Mouse (Mus musculus) liver, adult 2 months (tissue): ENCODE measurements around the gene Rad51b. TPM values are rescaled to one million over a fixed set of nuclear protein-coding genes. Genes with fewer than 3 reads are reported as not detected.

ENCODE experiments used
- DNase-seq: peaks from one replicate; pipeline ENCODE4 v3.0.0-alpha.2; 2011; ENCODE audit warnings: low read depth, low spot score; ENCODE audit errors: extremely low read depth
- H3K27ac ChIP-seq: fragments of 200-500 bp; replicated peaks from 2 replicates; pipeline ENCODE4 v1.5.1; 2012; ENCODE audit warnings: low read depth, mild to moderate bottlenecking, control low read depth, inconsistent platforms, low read length; ENCODE audit not compliant: insufficient read depth
- H3K27me3 ChIP-seq: fragments of 200-500 bp; 2 replicates; pipeline ENCODE4 v1.6.1; 2012; ENCODE audit warnings: mild to moderate bottlenecking, moderate library complexity, low read length, inconsistent platforms; ENCODE audit not compliant: control insufficient read depth, insufficient read depth
- H3K36me3 ChIP-seq: fragments of 200-500 bp; 2 replicates; pipeline ENCODE4 v1.6.1; 2012; ENCODE audit warnings: low read length, inconsistent platforms; ENCODE audit not compliant: control insufficient read depth, insufficient read depth
- H3K4me1 ChIP-seq: fragments of 200-500 bp; 2 replicates; pipeline ENCODE4 v1.6.1; 2011; ENCODE audit warnings: low read length; ENCODE audit not compliant: control insufficient read depth, insufficient read depth
- H3K4me3 ChIP-seq: fragments of 200-500 bp; 2 replicates; pipeline ENCODE4 v1.5.1; 2011; ENCODE audit warnings: low read depth, mild to moderate bottlenecking, control low read depth, low read length, moderate library complexity; ENCODE audit not compliant: insufficient read depth
- H3K79me2 ChIP-seq: fragments of 200-500 bp; 2 replicates; pipeline ENCODE4 v1.6.1; 2012; ENCODE audit warnings: inconsistent platforms, mild to moderate bottlenecking, low read length, moderate library complexity; ENCODE audit not compliant: control insufficient read depth, insufficient read depth
- H3K9ac ChIP-seq: fragments of 200-500 bp; 2 replicates; pipeline ENCODE4 v1.6.1; 2012; ENCODE audit warnings: low read depth, mild to moderate bottlenecking, control low read depth, inconsistent platforms, low read length
- CTCF ChIP-seq: fragments of 200-500 bp; IDR thresholded peaks from 2 replicates; pipeline ENCODE4 v1.5.1; 2011; ENCODE audit warnings: low read depth, low read length, control low read depth
- POLR2A ChIP-seq: fragments of 200-500 bp; IDR thresholded peaks from 2 replicates; pipeline ENCODE4 v1.6.1; 2011; ENCODE audit warnings: low read length, control low read depth; ENCODE audit not compliant: insufficient read depth; ENCODE audit errors: extremely low read depth
- WGBS: fragments of 180-500 bp; shearing (Covaris S2); methylation state at CpG from one replicate; pipeline ENCODE4 v1.1.7; 2018; 5-methylcytosine and 5-hydroxymethylcytosine counted together
- polyA plus RNA-seq: library from polyadenylated mRNA; depleted of rRNA; stranded (reverse); fragments of >200 nt; gene quantifications from 2 replicates; pipeline ENCODE4 v1.2.3, GENCODE M21; 2012
- total RNA-seq: library from RNA; depleted of rRNA; stranded (reverse); fragments of >200 nt; gene quantifications from 2 replicates; pipeline ENCODE4 v1.2.3, GENCODE M21; 2014

The Rad51b gene
- total and polyA plus RNA-seq, 2 experiments = 0.55 to 1.7 TPM

DNA sequence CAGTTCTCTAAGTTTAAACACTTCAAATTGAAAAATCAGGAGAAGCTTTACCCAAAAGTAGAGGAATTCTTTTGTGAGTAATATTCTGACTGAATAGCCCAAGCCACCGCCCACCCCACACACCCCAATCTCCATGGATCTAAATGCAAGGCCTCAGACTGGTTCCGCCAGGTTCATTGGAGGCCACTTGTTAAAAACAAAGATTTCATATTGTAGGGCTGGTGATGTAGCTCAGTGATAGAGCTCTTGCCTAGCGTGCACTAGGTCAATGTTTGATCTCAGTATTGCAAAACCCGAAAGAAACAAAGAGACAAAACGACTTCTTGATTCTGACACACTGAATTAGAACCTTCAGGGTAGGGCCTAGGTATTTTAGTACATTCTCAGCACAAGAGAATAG is 60.5 kb downstream of the Rad51b start:
- Histone ChIP-seq H3K4me3 (no peak overlapping the region), H3K36me3 (no peaks in the 10 kb centered on the region), H3K9ac (no peak overlapping the region), H3K27ac (peak overlapping the region; percentile 36; the same call in 1 of the 2 replicates), H3K27me3 (no peaks in the 10 kb centered on the region), H3K4me1 (peaks cover 38% of the 10 kb centered on the region), H3K79me2 (no peaks in the 10 kb centered on the region)
- TF ChIP-seq POLR2A = no peak
- no peak for TF ChIP-seq CTCF
- WGBS = 23% methylated on average over 5 of the region's 5 CpGs
- peak; percentile 86 for DNase-seq

DNA sequence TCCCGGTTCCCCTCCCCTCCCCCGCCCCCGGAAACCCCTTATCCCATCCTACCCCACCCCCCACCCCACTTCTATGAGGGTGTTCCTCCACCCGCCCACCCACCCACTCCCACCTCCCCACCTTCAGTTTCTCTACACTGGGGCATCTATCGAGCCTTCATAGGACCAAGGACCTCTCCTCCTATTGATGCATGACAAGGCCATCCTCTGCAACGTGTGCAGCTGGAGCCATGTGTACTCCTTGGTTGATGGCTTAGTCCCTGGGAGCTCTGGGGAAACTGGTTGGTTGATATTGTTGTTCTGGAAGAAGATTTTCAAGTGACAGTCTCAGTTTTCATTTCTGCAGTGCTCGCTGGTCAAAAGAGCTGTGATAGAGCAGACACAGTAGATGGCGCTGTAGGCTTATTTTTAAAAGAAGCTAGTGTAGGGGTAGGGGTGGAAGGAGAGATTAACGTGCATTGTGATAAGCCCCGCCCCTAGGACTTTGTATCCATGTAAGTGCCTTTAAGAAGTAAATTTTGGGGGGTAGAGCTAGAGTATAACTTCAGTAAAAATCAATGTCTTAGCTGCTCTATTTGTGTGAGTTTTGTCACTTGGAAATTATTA is 61.6 kb downstream of the Rad51b start:
- no peak overlapping the region for H3K4me3 ChIP-seq
- 16% methylated on average over 10 of the region's 10 CpGs for WGBS
- DNase-seq = peak; percentile 67

DNA sequence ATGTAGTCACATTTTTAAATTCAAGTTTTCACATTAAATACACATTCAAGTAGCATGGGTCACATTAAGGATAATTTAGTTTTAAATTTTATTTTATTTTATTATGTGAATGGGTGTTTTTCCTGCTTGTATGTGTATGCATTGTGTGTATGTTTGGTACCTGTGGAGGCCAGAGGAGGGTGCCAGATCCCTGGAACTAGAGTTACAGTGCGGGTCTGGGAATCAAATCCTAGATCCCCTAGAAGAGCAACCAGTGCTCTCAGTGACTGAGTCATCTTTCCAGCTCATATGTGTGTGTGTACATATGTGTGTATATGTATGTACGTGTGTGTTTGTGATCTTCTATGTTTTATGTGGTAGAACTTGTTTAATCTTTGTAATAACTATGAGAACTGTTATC is 62.3 kb downstream of the Rad51b start:
- DNase-seq = no peak
- H3K79me2 ChIP-seq = no peaks in the 10 kb centered on the region
- H3K27me3 ChIP-seq = no peaks in the 10 kb centered on the region
- 97% methylated on average over 2 of the region's 2 CpGs for WGBS
- H3K36me3 ChIP-seq = no peaks in the 10 kb centered on the region
- TF ChIP-seq CTCF (peak; percentile 24; the same call in 1 of the 2 replicates), POLR2A (no peak)
- no peak overlapping the region for H3K9ac ChIP-seq
- no peak overlapping the region for H3K27ac ChIP-seq
- H3K4me1 ChIP-seq = peaks cover 25% of the 10 kb centered on the region
- no peak overlapping the region for H3K4me3 ChIP-seq

More for the DNA sequence above, 61.6 kb downstream of the Rad51b start:
- Histone ChIP-seq H3K36me3 (no peaks in the 10 kb centered on the region), H3K27ac (no peak overlapping the region), H3K79me2 (no peaks in the 10 kb centered on the region), H3K27me3 (no peaks in the 10 kb centered on the region), H3K4me1 (peaks cover 30% of the 10 kb centered on the region), H3K9ac (no peak overlapping the region)
- no peak for TF ChIP-seq POLR2A
- no peak for TF ChIP-seq CTCF

DNA sequence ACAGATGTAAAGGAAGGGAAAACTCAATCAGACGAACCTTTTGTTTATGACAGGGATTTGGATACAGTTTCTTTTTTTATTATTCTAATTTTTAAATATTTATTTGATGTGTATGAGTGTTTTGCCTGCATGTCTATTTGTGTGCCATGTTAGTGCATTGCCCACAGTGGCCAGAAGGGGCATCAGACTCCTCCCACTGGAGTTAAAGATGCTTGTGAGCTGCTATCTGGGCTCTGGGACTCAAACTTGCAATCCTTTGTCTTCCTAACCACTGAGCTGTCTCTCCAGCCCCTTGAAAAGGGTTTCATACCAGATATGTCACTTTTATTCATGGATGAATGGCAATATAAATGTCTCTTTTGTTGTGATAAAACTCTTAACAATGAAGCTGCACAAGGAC is 65.1 kb downstream of the Rad51b start:
- H3K9ac ChIP-seq = no peak overlapping the region
- peak; percentile 29 for DNase-seq
- WGBS = 83% methylated on average over 1 of the region's 1 CpGs
- TF ChIP-seq POLR2A (no peak), CTCF (peak; percentile 66)
- H3K4me3 ChIP-seq = no peak overlapping the region
- H3K27me3 ChIP-seq = no peaks in the 10 kb centered on the region
- H3K36me3 ChIP-seq = no peaks in the 10 kb centered on the region
- H3K4me1 ChIP-seq = peaks cover 4% of the 10 kb centered on the region
- no peak overlapping the region for H3K27ac ChIP-seq
- no peaks in the 10 kb centered on the region for H3K79me2 ChIP-seq

DNA sequence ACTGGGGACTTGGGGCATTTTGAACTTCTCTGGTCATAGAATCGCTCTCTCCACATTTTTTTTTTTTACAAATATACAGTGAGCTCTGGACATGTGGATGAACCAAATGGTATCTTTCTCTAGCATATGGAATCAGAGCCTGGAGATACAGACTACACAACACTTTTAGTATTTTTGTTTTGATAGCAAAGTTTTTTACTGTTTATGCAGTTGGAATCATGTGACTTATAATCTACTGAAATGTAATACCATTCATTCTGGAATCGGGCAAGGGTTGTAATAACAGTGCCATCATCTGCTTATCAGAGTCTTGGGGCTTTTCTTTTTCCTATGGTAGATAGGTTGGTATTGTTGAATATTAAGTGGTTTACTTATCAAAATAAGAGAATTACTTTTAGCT is 67.2 kb downstream of the Rad51b start:
- Histone ChIP-seq H3K4me1 (no peaks in the 10 kb centered on the region), H3K36me3 (no peaks in the 10 kb centered on the region), H3K4me3 (no peak overlapping the region), H3K27ac (no peak overlapping the region), H3K79me2 (no peaks in the 10 kb centered on the region), H3K27me3 (no peaks in the 10 kb centered on the region), H3K9ac (no peak overlapping the region)
- DNase-seq = no peak
- no peak for TF ChIP-seq POLR2A
- no peak for TF ChIP-seq CTCF
- WGBS = 92% methylated on average over 2 of the region's 2 CpGs

DNA sequence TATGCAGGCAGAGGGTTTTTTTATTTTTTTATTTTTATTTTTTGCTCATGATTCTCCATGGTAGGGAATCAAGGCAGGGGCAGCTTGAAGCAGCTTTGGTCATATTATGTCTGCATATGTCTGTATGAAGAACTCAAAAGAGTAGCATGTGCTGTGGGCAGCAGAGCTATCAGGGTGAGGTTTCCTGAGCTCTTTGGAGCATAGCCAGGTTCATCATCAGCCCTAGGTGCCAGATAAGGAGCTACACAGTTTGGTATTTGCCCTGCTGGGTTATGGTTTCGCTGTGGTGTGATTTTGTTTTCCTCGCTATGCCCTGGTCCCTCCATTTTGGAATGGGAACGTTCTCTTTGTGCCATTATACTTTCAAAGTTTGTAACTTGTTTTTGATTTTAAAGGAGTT is 71.7 kb downstream of the Rad51b start:
- TF ChIP-seq POLR2A (no peak), CTCF (no peak)
- 96% methylated on average over 3 of the region's 3 CpGs for WGBS

More for the DNA sequence above, 71.7 kb downstream of the Rad51b start:
- Histone ChIP-seq H3K4me1 (peaks cover 4% of the 10 kb centered on the region; the same call in 1 of the 2 replicates), H3K27ac (no peak overlapping the region), H3K9ac (no peak overlapping the region), H3K27me3 (no peaks in the 10 kb centered on the region), H3K79me2 (no peaks in the 10 kb centered on the region), H3K4me3 (no peak overlapping the region), H3K36me3 (no peaks in the 10 kb centered on the region)
- no peak for DNase-seq
